Mouse (Mus musculus) mouse embryonic stem cell (cell line): ENCODE data around the gene Gas7.

Experiments used
- in situ Hi-C, 2 experiments: fragments of 300-500 bp; cut with MboI; formaldehyde crosslinking; loops; 1 replicate in 1 of 2; 3 replicates in 1 of 2; pipeline ENCODE4 v1.14.3; 2019 to 2020; ENCODE audit warnings: low sequenced_read_pairs in 2 of 2, low pct_unique_long_range_greater_than_20kb in 1 of 2, mixed read lengths in 1 of 2; ENCODE audit not compliant: unreplicated experiment in 1 of 2

Gas7 gene

GRCm38 (mm10) chr11:67636201-67636600 lies 181.0 kb downstream of the Gas7 start:
- in situ Hi-C loops, result loop anchor here in 1 of 2 experiments (25.0 kb wide), 1 partner anchor 524 kb away; no protein-coding TSS in a partner anchor

DNA sequence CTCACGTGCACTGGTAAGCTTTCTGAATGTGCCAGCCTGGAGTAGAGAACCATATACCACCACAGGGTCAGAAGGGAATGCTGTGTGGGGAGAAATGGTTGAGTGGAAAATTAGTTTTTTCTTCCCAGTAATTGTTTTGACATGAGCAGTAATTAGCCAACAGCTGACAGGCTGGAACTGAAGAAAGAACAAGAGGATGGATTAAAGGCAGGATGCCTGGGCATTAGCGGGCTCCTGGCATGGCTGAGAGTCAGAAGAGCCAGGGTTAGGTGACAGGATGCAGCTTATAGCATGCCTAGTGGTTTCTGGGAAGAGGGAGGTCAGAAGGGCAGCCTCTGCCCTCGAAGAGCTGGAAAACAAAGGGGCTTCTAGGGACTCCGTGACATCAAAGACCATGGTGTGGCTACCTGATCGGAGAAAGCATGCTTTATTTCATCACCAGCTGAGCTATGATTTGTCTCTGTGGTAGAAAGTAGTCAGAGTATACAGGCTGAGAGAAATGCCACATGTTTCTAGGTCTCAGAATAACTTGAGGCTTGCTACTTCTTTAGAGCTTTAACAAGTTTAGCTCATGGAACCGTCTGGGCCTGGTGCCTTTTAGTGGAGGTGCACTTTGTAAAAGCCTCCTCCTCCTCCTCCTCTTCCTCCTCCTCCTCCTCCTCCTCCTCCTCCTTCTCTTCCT lies 181.8 kb downstream of the Gas7 start:
- in situ Hi-C loops, result loop anchor here in 1 of 2 experiments (25.0 kb wide), 1 partner anchor 525 kb away; no protein-coding TSS in a partner anchor

- in situ Hi-C loops, result loop anchor here in 1 of 2 experiments (25.0 kb wide), 1 partner anchor 526 kb away; no protein-coding TSS in a partner anchor
Observed at GRCm38 (mm10) chr11:67638401-67638800, 183.2 kb downstream of the Gas7 start.

DNA sequence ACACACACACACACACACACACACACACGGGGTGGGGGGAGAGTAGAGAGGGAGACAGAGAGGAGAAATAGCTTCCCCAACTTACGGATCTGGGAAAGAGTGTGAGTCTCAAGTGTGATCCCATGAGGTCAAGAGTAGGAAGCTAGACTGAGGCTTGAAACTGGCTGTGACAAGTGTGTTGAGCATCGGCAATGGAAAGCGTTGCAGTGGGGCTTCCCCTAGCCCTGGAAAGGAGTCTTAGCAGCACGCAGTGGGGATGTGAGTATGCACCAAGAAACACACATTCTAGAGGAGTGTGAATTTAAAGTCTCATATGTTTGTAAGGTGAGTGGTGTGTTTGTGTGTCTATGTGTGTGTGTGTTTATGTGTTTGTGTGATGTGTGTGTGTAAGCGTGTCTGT lies 185.1 kb downstream of the Gas7 start:
- in situ Hi-C loops, result loop anchor here (5.0 to 25.0 kb wide), 4 partner anchors 128 to 528 kb away; no protein-coding TSS in a partner anchor

DNA sequence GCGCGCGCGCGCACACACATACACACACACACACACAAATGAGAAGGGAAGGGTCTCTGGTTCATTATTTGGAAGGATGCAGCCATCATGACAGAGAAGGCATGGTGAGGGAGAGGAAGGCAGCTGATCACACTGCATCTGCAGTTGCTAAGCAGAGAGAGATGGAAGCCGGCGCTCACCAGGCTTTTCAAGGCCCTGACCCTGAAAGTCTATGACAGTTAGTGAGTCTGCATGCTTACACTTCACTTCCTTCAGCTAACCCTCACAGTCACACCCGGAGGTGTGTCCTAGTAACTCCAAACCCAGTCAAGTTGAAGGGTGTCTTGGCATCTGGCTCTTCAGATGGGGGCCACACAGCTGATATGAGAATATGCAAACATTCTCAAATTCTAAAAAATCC lies 187.2 kb downstream of the Gas7 start:
- in situ Hi-C loops, result loop anchor here (5.0 to 25.0 kb wide), 4 partner anchors 130 to 530 kb away; no protein-coding TSS in a partner anchor

DNA sequence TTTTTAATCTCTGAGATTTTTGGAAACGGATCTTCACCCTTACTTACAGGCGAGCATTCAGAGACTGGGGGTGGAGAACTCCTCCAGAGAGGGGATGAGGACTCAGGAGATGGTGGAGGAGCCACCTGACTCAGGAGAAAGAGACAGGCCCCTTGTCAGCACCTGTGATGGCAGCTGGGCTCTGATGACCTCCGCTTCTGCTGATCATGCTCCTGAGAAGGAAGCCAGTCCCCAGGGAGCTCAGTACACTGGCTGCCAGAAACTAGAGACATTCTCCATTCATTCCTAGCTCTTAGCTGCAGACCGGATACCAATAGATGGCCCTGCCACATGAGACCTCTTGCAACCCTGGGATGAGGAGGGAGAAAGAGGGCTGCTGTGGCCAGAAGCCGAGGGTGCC lies 187.6 kb downstream of the Gas7 start:
- in situ Hi-C loops, result loop anchor here (5.0 to 25.0 kb wide), 4 partner anchors 131 to 531 kb away; no protein-coding TSS in a partner anchor

DNA sequence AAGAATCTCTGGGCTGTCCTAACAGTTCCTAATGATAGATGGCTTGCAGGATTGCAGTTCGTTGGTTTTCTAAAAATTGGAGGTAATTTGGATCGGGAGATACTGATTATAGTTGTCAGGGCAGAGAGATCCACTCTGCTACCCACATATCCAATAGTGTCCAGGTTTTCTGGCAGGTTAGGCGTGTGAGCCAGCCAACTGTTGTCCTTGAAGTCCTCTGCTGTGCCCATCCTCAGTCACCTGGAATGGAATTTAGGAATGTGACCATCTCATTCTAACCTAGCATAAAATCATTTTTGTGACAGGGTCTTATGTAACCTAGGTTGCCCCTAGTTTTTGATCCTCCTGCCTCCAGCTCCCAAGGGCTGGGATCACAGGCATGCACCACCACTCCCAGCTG lies 188.2 kb downstream of the Gas7 start:
- in situ Hi-C loops, result loop anchor here (5.0 to 25.0 kb wide), 4 partner anchors 131 to 531 kb away; no protein-coding TSS in a partner anchor

- in situ Hi-C loops, result loop anchor here (5.0 to 25.0 kb wide), 4 partner anchors 132 to 532 kb away; no protein-coding TSS in a partner anchor
Observed at GRCm38 (mm10) chr11:67644632-67645149, 189.5 kb downstream of the Gas7 start.

GRCm38 (mm10) chr11:67647745-67648144 lies 192.5 kb downstream of the Gas7 start:
- in situ Hi-C loops, result loop anchor here (10.0 to 25.0 kb wide), 3 partner anchors 213 to 535 kb away; no protein-coding TSS in a partner anchor

- in situ Hi-C loops, result loop anchor here (10.0 to 25.0 kb wide), 3 partner anchors 214 to 537 kb away; no protein-coding TSS in a partner anchor
Observed at GRCm38 (mm10) chr11:67648651-67649407, 193.6 kb downstream of the Gas7 start.

DNA sequence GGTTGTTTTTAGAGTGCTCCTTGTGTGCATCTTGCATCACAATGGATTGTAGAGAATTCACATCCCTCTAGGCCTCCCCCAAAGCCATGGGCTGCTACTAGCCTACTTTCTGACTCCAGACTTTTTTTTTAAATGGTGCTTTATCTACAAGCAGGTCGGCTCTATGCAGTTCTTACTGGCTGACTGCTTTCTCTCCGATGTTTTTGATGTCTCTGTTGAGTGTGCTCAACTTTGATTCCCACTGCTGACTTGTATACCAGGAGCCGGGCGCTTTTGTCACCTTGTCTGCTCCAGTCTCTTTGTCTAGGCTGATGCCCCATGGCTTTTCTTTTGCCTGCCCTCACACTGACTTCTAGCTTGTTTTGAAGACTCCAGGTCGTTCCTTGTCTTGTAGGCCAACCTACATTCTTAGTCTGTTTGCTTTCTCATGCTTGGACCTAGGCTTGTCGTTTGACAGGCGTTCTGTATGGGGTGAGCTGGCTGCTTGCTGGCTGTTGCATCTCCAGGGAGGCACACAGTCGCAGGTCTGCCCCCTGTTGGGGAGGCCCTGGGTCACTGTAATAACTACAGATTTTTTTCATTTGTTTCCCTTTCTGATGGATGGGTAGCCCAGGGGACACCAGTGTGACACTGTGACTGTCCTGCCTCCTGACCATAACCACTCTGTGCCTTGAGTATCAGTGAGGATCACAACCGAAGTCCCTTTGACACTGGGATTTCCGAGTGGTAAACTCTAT lies 194.9 kb downstream of the Gas7 start:
- in situ Hi-C loops, result loop anchor here (10.0 to 25.0 kb wide), 3 partner anchors 215 to 538 kb away; no protein-coding TSS in a partner anchor

- in situ Hi-C loops, result no loop called here
Observed at GRCm38 (mm10) chr11:67651731-67652130, 196.5 kb downstream of the Gas7 start.

DNA sequence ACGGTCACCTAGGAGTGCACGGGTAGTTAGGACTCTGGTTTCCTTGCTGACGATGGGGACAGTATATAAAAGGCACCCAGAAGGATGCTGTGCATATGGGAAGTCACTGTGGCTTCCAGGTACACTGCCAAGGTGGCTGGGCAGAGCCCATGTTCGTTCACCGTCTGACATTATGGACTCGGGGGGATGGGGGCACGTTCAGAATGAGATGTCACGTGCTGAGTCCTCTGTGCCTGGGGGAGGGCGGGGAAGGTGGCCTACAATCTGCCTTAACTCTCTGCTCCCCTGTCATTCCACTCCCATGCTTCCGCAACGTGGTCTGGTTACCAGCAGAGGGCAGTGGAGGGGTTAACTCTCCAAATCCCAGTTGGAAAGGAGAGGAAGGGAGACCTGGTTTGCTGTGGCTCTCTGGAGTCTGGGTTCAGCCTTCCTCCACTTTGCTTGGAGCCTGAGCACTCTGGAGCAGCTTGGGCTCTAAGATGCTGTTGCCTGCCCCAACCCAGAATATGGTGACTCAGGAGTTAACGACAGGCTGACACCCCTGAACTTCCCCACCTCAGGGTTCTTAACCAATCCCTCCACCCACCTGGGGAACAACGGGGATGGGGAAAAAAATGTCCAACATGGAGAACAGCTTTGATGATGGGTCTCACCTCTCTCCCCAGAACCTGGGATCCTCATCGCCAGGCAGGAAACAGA lies 197.1 kb downstream of the Gas7 start:
- in situ Hi-C loops, result no loop called here

- in situ Hi-C loops, result no loop called here
Observed at GRCm38 (mm10) chr11:67652893-67653255, 197.6 kb downstream of the Gas7 start.

DNA sequence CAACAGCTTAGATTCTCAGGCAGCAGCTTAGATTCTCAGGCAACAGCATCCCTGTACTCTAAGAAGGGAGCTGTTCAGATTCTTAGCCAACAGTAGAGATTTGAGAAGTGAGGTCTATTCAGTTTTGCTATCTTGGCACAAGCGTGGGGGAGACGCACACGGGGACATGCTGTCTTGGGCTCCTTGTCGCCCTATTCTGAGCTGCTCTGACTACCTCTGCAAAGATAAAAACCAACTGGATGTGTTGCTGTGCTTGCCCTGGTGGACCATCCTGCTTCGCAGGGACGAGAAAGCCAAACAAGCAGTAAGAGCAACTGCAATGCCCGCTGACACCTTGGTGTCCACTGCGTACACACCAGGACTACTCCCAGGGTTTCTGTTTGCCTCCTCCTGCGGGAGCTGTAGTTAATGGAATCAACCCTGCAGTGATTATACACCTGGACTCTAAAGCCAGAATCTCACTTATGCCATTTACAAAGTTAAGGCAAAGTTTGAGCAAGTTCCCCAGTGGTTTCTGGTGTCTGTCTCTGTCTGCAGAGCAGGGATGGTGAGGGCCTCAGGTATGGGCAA lies 198.4 kb downstream of the Gas7 start:
- in situ Hi-C loops, result no loop called here

GRCm38 (mm10) chr11:67654514-67654913 lies 199.3 kb downstream of the Gas7 start:
- in situ Hi-C loops, result no loop called here

- in situ Hi-C loops, result no loop called here
Observed at GRCm38 (mm10) chr11:67655236-67655959, 200.2 kb downstream of the Gas7 start.
